Mouse (Mus musculus) effector memory CD4-positive, alpha-beta T cell, adult 7 months (primary cell): Measurements from ENCODE around the gene Vmn1r25. TPM values are rescaled to one million over a fixed set of nuclear protein-coding genes. Genes with fewer than 3 reads are reported as not detected.

Source experiments
- polyA plus RNA-seq: library from polyadenylated mRNA; unstranded; fragments of 100-300 nt; shearing (Covaris generic); gene quantifications from one replicate; pipeline ENCODE4 v1.2.1, GENCODE M21; 2017

The Vmn1r25 gene
- not detected for polyA plus RNA-seq

GRCm38 (mm10) chr6:57980710-57981109 is at the start of gene Vmn1r25:
TSS of gene Vmn1r25 (minus strand) at chr6:57980810.

GRCm38 (mm10) chr6:58015059-58015458 is 34.4 kb upstream of the Vmn1r25 start, which contains the start of gene Vmn1r26:
TSS of gene Vmn1r26 (minus strand) at chr6:58015159.

GRCm38 (mm10) chr6:57961403-57961802 is 19.2 kb downstream of the Vmn1r25 start, which contains the start of gene Vmn1r24:
TSS of gene Vmn1r24 (minus strand) at chr6:57961503.

Other genes starting within 250 kb of the Vmn1r25 start
- gene Vopp1, start 155.7 kb downstream of the Vmn1r25 start, polyA plus RNA-seq: 57.3 TPM
- not detected for gene Vmn1r21, start 130.5 kb downstream of the Vmn1r25 start, polyA plus RNA-seq
- not detected for gene Vmn1r22, start 72.8 kb downstream of the Vmn1r25 start, polyA plus RNA-seq
- gene Vmn1r23, start 54.0 kb downstream of the Vmn1r25 start, polyA plus RNA-seq: not detected
- not detected for gene Vmn1r24, start 19.3 kb downstream of the Vmn1r25 start, polyA plus RNA-seq
- not detected for gene Vmn1r26, start 34.3 kb upstream of the Vmn1r25 start, polyA plus RNA-seq
- gene Vmn1r27, start 238.0 kb upstream of the Vmn1r25 start, polyA plus RNA-seq: not detected